Mouse (Mus musculus) heart, adult 2 months (tissue): ENCODE data around the gene Kdf1.

Experiments
- EP300 ChIP-seq: fragments of 200-500 bp; IDR thresholded peaks from 2 replicates; pipeline ENCODE4 v1.6.1; 2011; ENCODE audit warnings: low read depth, low read length, control low read depth; ENCODE audit not compliant: insufficient read depth
- POLR2A ChIP-seq: fragments of 200-500 bp; IDR thresholded peaks from 2 replicates; pipeline ENCODE4 v1.6.1; 2011; ENCODE audit warnings: mild to moderate bottlenecking, low read depth, low read length, control low read depth; ENCODE audit not compliant: insufficient read depth

DNA sequence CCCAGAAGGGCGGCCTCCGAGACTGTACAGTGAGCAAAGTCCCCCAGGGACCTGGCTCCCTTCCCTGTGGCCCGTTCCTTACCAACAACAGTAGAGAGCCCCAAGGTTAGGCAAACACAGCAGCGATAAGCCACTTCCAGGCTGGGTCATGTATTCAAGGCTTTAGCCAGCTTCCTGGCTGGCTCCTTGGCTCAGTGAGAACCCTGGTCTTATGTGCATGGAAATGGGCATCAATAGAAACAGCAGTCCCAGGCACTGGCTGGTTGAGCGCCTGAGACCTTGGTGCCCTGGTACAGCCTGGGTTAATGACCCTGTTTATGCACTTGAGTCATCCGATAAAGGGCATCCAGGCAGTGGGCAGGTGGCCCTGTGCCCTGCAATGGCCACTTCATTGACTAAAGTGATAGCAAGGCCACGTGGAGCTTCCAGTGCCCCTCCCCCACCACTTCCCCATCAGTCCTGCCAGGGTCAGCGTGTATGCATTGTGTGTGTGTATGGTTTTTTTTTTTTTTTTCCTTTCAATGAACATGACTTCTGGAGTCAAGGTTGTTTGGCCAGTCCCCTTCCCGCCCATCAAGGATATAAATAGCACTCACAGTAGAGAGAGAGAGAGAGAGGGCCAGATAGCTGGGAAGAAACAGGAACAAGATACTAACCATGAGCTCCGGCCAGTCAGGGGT is 34.1 kb downstream of the Kdf1 start, which contains the start of gene Nr0b2:
- TF ChIP-seq POLR2A (peak; percentile 69), EP300 (0 out of 2 replicates have a peak, but pooled peaks have one; percentile 32)
